Mouse (Mus musculus) c-Kit-negative CD71-positive TER-119-positive erythroid progenitor cells, embryonic 14.5 days (primary cell): ENCODE measurements around the gene Dtx1.

Source experiments
- DNase-seq: peaks from one replicate; pipeline ENCODE4 v3.0.0-alpha.2; 2013; ENCODE audit warnings: low read depth, low spot score

The Dtx1 gene

GRCm38 (mm10) chr5:120711827-120712226 lies at the start of gene Dtx1:
Gene Dtx1 (minus strand): TSS chr5:120711927.
- DNase-seq: no peak

DNA sequence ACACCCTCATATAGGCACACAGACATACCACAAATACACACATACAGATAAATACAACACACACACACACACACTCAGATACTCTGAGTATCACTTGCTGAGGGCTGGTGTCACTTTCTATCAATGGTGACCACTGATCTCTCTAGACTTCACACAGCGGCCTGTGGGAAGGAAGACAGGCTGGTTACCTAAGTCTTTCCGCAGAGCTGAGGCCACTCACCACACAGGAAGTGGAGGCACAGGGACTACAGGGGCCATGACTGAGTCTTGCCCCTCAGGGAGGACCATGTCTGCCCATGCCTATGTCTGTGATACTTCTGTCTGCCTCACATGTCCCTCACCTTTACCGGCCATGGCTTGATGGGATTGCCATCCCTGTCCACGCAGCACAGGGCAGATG lies 42.5 kb upstream of the Dtx1 start:
- no peak for DNase-seq

DNA sequence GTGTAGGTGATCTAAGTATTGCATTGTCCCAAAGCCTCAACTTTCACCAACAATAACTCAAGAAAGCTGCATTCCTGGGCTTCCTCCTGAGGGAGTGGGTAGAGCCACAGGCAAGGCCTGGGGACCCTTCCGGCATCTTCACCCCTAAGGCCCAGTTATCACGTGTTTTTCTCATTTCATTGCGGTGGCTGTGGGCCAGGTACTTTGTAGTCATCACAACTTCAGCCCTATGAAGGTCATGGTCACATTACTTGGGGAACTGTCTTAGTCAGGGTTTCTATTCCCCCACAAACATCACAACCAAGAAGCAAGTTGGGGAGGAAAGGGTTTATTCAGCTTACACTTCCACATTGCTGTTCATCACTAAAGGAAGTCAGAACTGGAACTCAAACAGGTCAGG lies 41.1 kb upstream of the Dtx1 start:
- DNase-seq: no peak

DNA sequence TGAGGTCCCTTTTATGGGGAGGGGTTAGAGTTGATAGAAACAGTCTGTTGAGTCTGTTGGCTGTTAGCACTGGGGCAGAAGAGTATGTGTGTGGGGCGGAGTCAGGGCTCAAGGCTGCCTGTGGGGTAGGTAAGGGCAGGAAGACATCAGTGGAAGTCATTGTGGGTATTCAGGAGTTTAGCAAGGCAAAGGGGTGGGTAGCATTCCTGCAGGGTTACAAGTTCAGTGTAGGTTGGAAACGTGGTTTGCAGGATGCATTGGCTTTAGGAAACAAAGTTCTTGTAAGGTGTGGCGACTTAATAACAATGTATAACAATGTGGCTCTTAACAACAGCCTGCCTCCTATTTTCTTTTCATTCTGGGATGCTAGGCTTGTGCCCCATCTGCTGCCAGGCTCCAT lies 39.5 kb upstream of the Dtx1 start:
- no peak for DNase-seq

GRCm38 (mm10) chr5:120749688-120750087 lies 38.0 kb upstream of the Dtx1 start, which contains the start of gene Oas2:
Gene Oas2 (minus strand): TSS chr5:120749853.
- DNase-seq: no peak

DNA sequence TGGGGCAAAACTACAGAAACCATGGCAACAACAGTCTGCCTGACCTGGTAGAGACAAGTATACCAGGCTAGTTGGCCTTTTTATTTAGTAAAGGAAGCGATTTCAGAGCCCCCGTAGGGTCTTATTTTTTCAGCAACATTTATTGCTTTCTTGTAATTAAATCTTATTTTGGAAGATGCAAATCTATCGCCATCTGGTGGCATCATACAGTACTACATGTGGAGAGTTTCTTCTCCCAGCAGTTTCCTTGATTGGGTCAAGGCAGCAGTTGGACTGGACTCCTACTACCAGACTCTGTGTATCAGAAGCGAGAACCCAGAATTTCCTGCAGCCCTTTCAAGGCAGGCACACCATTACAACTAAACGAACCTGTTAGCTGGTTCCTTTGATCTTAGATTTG lies 34.7 kb upstream of the Dtx1 start:
- peak; percentile 16 for DNase-seq

DNA sequence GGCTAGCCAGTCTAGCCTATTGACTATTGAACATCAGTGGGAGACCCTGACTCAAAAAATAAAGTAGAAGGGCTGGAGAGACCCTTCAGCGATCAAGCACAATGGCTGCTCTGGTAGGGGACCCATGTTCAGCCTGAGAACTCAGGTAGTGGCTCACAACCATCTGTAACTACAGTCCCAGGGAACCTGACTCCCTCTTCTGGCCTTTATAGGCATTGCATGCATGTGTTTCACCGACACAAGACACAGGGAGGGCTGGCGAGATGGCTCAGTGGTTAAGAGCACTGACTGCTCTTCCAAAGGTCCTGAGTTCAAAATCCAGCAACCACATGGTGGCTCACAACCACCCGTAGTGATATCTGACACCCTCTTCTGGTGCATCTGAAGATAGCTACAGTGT lies 30.4 kb upstream of the Dtx1 start:
- peak; percentile 11 for DNase-seq

DNA sequence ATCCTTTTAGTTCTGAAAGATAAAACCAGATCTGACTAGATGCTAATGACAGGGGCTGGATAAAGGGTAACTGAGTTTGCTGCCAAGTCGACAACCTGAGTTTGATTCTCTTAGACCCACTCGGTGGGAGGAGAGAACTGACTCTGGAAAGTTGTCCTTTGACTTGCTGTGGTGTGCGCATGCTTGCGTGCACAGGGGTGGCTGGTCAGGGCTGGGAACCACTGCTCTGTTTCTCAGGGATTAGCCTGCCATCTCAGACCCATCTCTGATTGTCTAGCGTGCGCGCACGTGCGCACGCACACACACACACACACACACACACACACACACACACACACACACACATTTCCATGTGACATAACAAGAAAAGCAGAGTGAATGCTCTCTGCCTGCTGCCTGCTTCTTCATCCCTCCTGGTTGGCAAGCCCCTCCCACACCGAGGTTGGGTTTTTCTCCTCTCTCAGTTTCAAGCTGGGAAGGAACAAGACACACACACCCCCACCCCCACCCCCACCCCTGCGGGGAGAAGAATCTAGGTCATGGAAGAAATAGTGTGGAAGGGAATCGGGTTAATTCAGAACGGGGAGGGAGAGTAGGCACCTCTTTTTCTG lies 22.8 kb upstream of the Dtx1 start:
- no peak for DNase-seq

DNA sequence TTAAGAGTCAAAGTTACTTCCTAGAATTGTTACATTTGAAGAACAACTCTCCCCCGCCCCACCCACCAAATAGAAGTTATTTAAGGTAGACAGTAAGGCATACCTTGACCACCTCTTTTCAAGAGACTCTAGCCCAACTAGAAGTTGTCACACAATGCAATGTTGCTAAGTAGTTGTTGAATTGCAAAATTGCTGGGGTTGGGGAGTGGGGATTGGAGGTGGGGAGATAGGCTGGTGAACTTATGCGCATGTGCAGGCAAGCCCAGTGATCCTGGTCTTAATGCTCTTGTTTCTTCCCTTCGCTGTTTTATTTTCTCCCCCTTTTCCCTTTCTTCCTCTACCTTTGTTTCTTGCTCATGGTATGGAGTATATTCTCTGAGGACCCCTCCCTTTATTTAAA lies 22.0 kb upstream of the Dtx1 start:
- DNase-seq: no peak

- DNase-seq: no peak
Observed at GRCm38 (mm10) chr5:120732740-120733139, 21.0 kb upstream of the Dtx1 start.

GRCm38 (mm10) chr5:120729319-120729718 lies 17.6 kb upstream of the Dtx1 start:
- no peak for DNase-seq

DNA sequence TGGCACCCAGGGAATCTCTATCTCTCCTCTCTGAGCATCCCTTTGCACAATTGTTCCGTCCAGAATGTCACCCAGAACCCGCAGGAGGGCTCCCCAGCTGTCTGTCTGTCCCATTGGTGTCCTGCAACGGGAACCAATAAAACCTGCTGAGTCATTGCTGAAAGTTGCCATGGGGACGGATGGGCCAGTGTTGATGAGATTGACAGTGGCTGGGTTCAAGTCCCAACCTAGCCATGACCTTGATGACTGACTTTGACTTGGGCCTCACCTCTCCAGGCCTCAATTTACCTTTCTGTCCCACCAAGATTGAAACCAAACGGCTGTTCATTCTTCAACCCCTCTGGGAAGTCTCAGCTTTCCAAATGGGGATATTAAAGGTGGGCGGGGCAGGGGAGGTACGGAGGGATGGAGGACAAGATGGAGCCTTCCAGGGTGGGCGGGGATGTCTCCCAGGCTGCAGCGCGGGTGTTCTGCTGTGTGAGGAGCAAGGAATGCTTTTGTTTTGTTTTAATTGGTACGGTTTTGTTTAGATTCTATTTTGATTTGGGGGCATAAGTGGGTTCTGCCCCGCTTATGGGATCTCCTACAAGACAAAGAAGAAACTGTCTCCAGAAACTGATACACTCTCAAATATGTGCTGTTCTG lies 14.2 kb upstream of the Dtx1 start:
- no peak for DNase-seq

- no peak for DNase-seq
Observed at GRCm38 (mm10) chr5:120721005-120721404, 9.3 kb upstream of the Dtx1 start.

DNA sequence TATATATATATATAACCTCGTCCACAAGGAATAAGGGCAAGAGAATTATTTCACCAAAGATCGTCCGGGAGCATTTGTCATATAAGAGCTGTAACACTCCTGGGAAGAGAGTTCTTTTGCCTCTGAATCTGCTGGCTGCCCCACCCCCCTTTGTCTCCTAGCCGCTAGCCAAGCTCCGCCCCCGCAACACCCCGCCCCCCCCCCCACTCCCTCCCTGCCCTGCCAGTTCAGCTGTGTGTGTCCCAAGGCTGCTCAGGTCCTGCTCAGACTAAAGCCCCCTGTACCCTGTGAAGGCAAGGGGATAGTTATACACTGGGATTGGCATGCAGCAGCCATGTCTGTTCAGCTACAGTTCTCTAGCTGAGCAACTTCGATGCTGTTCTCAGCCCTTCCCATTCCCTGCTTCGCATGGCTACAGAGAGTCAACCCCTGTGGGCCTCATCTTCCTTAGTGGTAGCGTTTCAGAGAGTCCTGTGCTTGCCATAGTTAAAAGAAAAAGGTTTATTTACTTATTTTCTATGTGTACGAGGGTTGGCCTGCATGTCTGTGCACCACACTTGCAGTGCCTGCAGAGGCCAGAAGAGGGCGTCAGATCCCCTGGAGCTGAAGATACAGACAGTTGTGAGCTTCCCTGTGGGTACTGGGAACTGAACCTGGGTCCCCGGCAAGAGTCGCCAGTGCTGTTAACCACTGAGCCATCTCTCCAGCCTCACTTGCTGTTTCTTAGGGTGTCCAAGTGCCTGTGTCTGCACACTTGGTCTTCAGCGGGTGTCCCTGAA lies 7.1 kb upstream of the Dtx1 start:
- no peak for DNase-seq

- DNase-seq: no peak
Observed at GRCm38 (mm10) chr5:120717136-120717535, 5.4 kb upstream of the Dtx1 start.

GRCm38 (mm10) chr5:120714314-120714713 lies 2.6 kb upstream of the Dtx1 start:
- peak; percentile 17 for DNase-seq

GRCm38 (mm10) chr5:120712721-120713120 lies 994 bp upstream of the Dtx1 start:
- DNase-seq: no peak

DNA sequence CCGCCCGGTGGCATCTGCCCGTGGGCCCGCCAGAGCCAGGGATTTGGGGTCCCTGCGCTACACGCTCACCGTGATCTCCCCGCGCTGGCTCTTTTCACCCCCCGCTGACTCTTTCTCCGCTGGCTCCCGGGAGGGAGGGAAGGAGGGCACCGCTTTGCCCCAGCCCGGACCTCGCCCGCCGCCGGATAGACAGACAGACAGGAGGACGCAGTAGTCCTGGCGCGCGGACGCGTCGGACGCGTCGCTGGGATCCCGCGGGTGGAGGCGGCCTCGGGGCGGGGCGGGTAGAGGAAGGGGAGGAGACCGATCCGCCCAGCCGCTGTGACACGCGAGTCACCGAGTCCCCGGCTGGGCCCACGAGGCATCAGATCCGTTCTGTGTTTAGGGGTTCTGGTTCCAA lies 311 bp downstream of the Dtx1 start:
- DNase-seq: no peak

GRCm38 (mm10) chr5:120710826-120711248 lies 890 bp downstream of the Dtx1 start:
- DNase-seq: no peak

- DNase-seq: no peak
Observed at GRCm38 (mm10) chr5:120710161-120710825, 1.4 kb downstream of the Dtx1 start.

GRCm38 (mm10) chr5:120706976-120707375 lies 4.8 kb downstream of the Dtx1 start:
- no peak for DNase-seq

DNA sequence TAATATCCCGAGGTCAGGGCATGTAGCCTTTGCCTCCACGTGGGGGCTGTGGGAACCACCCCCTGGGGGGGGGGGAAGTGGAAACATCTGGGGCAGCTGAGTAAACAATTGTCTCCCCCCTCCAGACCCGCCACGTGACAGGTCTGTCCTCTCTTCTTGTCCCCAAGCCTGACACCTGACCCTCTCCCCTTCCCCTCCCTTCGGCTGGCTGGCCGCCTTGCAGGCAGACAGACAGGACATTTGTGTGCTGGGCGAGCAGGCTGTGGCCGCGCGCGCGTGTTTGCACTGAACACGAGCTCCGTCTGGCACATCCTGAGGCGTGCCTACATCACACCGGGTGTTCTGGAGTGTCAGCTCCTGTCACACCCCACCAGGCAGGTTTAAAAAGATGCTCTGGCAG lies 5.2 kb downstream of the Dtx1 start:
- DNase-seq: no peak
